Mouse (Mus musculus) splenic B cell, adult 2 months (primary cell): ENCODE results near the gene Snx9.

ENCODE experiments used
- DNase-seq: peaks from one replicate; pipeline ENCODE4 v3.0.0-alpha.2; 2011; ENCODE audit warnings: low read depth, low spot score
- H3K27me3 ChIP-seq: 2 replicates; pipeline ENCODE4 v1.6.1; 2012; ENCODE audit warnings: mild to moderate bottlenecking, low read length, moderate library complexity, mixed read lengths; ENCODE audit not compliant: control insufficient read depth, poor library complexity, insufficient read depth, severe bottlenecking
- H3K36me3 ChIP-seq: 2 replicates; pipeline ENCODE4 v1.6.1; 2012; ENCODE audit warnings: mild to moderate bottlenecking, low read length, moderate library complexity, mixed read lengths; ENCODE audit not compliant: control insufficient read depth, poor library complexity, insufficient read depth, severe bottlenecking

The Snx9 gene

DNA sequence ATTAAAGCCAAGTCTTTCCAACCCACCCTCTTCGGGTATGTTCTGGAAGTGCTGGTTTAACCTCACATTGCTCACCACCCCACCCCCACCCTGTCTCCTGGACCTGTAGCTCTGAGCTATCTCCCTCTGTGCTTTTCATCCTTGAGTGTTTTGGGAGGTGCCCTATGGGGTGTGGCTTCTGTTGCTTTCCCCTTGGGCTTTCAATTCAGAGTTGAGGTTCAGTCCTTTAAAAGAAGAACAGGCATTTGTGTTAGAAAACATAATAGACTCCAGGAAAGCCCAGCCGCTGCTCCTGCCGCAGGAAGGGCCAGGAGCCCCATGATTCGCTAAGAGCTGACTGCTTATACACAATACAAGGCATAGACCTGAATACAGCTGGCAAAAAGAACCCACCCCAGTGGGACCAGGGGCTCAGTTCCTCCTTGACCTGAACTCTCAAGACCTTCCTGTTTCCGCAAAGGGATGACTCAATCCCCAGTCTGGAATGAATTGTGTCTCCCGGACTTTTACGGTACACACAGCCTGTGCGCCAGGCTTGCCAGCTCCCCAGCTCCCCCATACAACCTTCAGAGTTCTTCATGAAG is 136.9 kb downstream of the Snx9 start:
- DNase-seq, result no peak
- Histone ChIP-seq H3K27me3 (no peaks in the 10 kb centered on the region), H3K36me3 (no peaks in the 10 kb centered on the region)

DNA sequence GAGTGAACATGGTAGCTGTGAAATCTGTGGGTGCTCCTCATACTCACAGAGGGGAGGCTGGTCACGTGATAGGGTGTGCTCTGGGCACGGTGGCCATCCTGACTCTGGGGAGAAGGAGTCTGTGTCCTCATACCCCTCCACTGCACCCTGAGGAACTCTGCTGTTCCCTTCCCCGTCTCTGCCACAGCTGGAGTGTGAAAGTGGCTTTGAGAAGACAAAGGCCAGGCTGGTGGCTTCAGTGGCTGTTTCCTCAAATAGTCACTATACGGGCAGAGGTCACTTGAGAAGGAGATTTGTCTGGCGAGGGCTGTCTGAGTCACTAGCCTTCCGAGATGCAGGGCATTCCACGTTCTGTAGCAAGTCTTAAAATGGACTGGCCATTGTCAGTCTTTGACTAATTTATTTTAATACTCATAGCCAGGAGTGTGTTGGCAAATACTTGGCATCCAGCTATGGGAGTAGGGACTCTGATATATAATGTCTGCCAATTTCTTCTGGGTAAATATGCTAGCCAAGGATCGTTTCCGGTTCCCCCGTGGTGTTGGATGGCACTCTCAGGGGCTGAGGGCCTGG is 137.5 kb downstream of the Snx9 start:
- no peaks in the 10 kb centered on the region for H3K27me3 ChIP-seq
- no peaks in the 10 kb centered on the region for H3K36me3 ChIP-seq
- no peak for DNase-seq

DNA sequence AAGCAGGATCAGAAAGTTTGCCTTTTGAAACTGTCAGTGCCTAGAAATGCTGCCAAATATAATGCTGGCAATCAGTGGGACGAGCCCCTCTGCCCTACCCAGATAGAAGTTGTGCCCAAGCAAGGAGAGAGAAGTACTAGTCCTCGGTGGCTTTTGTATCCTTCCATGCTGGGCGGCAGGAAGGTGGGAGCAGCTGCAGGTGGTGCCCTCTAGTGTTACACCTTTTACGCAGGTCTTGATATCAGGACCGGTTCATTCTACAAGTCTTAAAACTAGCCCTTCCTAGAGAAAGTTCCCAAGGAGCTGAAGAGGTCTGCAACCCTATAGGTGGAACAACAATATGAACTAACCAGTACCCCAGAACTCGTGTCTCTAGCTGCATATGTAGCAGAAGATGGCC is 139.7 kb downstream of the Snx9 start:
- Histone ChIP-seq H3K27me3 (no peaks in the 10 kb centered on the region), H3K36me3 (no peaks in the 10 kb centered on the region)
- peak; percentile 61 for DNase-seq
